Mouse (Mus musculus): Measurements from ENCODE around the gene Slc25a5. TPM values are rescaled to one million over a fixed set of nuclear protein-coding genes. Genes with fewer than 3 reads are reported as not detected.
A peak's percentile ranks its signal among the peaks of the same experiment; 100 is the strongest.

Gene Slc25a5
- total and polyA plus RNA-seq, 2 experiments: 735 to 759 TPM

DNA sequence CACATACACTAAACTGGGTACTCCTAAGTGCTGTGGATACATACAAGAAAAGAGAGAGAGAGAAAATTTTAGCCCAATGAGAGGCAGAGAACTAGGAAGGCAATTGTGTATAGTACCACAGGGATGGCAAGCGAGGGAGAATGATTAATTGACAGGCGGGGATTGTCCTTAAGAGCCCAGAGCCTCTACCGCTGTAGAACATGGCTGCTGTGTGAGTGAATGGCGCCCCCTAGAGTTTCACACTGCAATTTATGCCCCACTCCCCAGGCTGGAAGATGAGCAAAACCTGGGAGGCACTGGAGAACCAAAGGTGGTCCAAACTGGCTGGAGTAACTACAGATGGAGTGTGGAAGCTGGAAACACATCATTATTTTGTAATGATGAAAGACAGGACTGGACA lies 24.8 kb downstream of the Slc25a5 start:
- peak; percentile 61 for DNase-seq (ENCODE audit: extremely low read depth, low read depth, low spot score)
- no peak overlapping the region for H3K4me3 ChIP-seq (ENCODE audit: insufficient read depth, low read depth, low read length)
- H3K27me3 ChIP-seq (ENCODE audit: control insufficient read depth, insufficient read depth, low read length): no peaks in the 10 kb centered on the region
- H3K4me1 ChIP-seq (ENCODE audit: control insufficient read depth, insufficient read depth, low read length): peaks cover 12% of the 10 kb centered on the region
- H3K36me3 ChIP-seq (ENCODE audit: control insufficient read depth, insufficient read depth, low read length): no peaks in the 10 kb centered on the region
- TF ChIP-seq CTCF (IDR thresholded peaks at IDR 0.05; ENCODE audit: low read depth, low read length) (peak; percentile 81), POLR2A (IDR thresholded peaks at IDR 0.05; ENCODE audit: extremely low read depth, insufficient read depth, low read length) (no peak)
- H3K9ac ChIP-seq (ENCODE audit: low read depth, low read length): no peak overlapping the region
- H3K27ac ChIP-seq (replicated peaks; ENCODE audit: insufficient read depth, low read depth, low read length): no peak overlapping the region
- 5% methylated on average over 4 of the region's 4 CpGs for WGBS
- H3K79me2 ChIP-seq (ENCODE audit: control insufficient read depth, insufficient read depth, low read length): no peaks in the 10 kb centered on the region

DNA sequence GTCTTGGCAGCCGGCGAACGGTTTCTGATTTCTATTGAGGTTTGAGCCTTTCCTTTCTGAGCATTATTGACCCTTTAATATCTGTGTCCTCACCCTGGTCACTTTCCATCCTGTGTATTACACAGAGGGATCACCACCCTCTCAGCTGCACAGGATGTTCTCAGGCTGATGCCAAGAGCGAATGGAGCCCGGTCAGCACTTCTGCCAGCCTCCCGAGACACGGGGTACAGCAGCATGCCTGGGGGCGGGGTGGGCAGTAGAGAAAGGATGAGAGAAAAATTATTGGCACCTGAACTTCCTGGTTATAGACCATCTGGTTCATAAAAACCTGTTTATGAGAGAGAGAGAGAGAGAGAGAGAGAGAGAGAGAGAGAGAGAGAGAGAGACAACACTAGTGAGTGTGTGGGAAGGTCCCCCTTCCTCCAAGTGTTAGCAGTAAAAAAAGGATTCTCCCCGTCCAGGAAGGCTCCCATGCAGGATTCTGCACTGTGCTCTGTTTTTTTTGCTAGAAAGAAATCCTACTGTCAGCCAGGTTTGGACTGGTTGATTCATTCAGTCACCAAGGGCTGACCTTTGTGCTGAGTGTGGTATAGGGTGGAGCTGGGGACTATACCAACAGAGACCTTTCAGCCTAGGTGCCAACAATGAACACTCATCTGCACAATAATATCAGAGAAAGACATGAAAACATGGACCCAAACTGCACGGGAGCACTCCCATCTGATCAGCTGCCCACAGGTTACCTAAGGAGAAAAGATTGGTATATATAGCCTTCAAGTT lies 28.7 kb downstream of the Slc25a5 start:
- no peak overlapping the region for H3K9ac ChIP-seq (ENCODE audit: low read depth, low read length)
- peak; percentile 48 for DNase-seq (ENCODE audit: extremely low read depth, low read depth, low spot score)
- no peaks in the 10 kb centered on the region for H3K79me2 ChIP-seq (ENCODE audit: control insufficient read depth, insufficient read depth, low read length)
- H3K4me1 ChIP-seq (ENCODE audit: control insufficient read depth, insufficient read depth, low read length): peaks cover 18% of the 10 kb centered on the region
- 16% methylated on average over 10 of the region's 10 CpGs for WGBS
- H3K27me3 ChIP-seq (ENCODE audit: control insufficient read depth, insufficient read depth, low read length): no peaks in the 10 kb centered on the region
- H3K27ac ChIP-seq (replicated peaks; ENCODE audit: insufficient read depth, low read depth, low read length): peak overlapping the region; percentile 84
- TF ChIP-seq POLR2A (IDR thresholded peaks at IDR 0.05; ENCODE audit: extremely low read depth, insufficient read depth, low read length) (no peak), CTCF (IDR thresholded peaks at IDR 0.05; ENCODE audit: low read depth, low read length) (no peak)
- H3K4me3 ChIP-seq (ENCODE audit: insufficient read depth, low read depth, low read length): no peak overlapping the region
- H3K36me3 ChIP-seq (ENCODE audit: control insufficient read depth, insufficient read depth, low read length): no peaks in the 10 kb centered on the region

- TF ChIP-seq CTCF (IDR thresholded peaks at IDR 0.05; ENCODE audit: low read depth, low read length) (no peak), POLR2A (IDR thresholded peaks at IDR 0.05; ENCODE audit: extremely low read depth, insufficient read depth, low read length) (no peak)
- Histone ChIP-seq H3K36me3 (ENCODE audit: control insufficient read depth, insufficient read depth, low read length) (no peaks in the 10 kb centered on the region), H3K4me3 (ENCODE audit: insufficient read depth, low read depth, low read length) (no peak overlapping the region), H3K79me2 (ENCODE audit: control insufficient read depth, insufficient read depth, low read length) (no peaks in the 10 kb centered on the region), H3K27ac (replicated peaks; ENCODE audit: insufficient read depth, low read depth, low read length) (peak overlapping the region; percentile 84), H3K4me1 (ENCODE audit: control insufficient read depth, insufficient read depth, low read length) (peaks cover 21% of the 10 kb centered on the region), H3K9ac (ENCODE audit: low read depth, low read length) (no peak overlapping the region), H3K27me3 (ENCODE audit: control insufficient read depth, insufficient read depth, low read length) (no peaks in the 10 kb centered on the region)
- WGBS: 39% methylated on average over 2 of the region's 2 CpGs
- peak; percentile 85 for DNase-seq (ENCODE audit: extremely low read depth, low read depth, low spot score)
These were observed 29.6 kb downstream of the Slc25a5 start for GRCm38 (mm10) chrX:36825032-36825431.

GRCm38 (mm10) chrX:36826873-36827272 lies 31.4 kb downstream of the Slc25a5 start:
- H3K4me3 ChIP-seq (ENCODE audit: insufficient read depth, low read depth, low read length): no peak overlapping the region
- no peak overlapping the region for H3K9ac ChIP-seq (ENCODE audit: low read depth, low read length)
- no peak overlapping the region for H3K27ac ChIP-seq (replicated peaks; ENCODE audit: insufficient read depth, low read depth, low read length)
- H3K36me3 ChIP-seq (ENCODE audit: control insufficient read depth, insufficient read depth, low read length): no peaks in the 10 kb centered on the region
- TF ChIP-seq POLR2A (IDR thresholded peaks at IDR 0.05; ENCODE audit: extremely low read depth, insufficient read depth, low read length): no peak
- no peak for TF ChIP-seq CTCF (IDR thresholded peaks at IDR 0.05; ENCODE audit: low read depth, low read length)
- H3K4me1 ChIP-seq (ENCODE audit: control insufficient read depth, insufficient read depth, low read length): peaks cover 21% of the 10 kb centered on the region
- no peaks in the 10 kb centered on the region for H3K79me2 ChIP-seq (ENCODE audit: control insufficient read depth, insufficient read depth, low read length)
- 12% methylated on average over 5 of the region's 5 CpGs for WGBS
- peak; percentile 88 for DNase-seq (ENCODE audit: extremely low read depth, low read depth, low spot score)
- H3K27me3 ChIP-seq (ENCODE audit: control insufficient read depth, insufficient read depth, low read length): no peaks in the 10 kb centered on the region

GRCm38 (mm10) chrX:36830271-36830670 lies 34.8 kb downstream of the Slc25a5 start:
- Histone ChIP-seq H3K27ac (replicated peaks; ENCODE audit: insufficient read depth, low read depth, low read length) (peak overlapping the region; percentile 58), H3K79me2 (ENCODE audit: control insufficient read depth, insufficient read depth, low read length) (no peaks in the 10 kb centered on the region), H3K4me3 (ENCODE audit: insufficient read depth, low read depth, low read length) (no peak overlapping the region), H3K4me1 (ENCODE audit: control insufficient read depth, insufficient read depth, low read length) (peaks cover 8% of the 10 kb centered on the region), H3K27me3 (ENCODE audit: control insufficient read depth, insufficient read depth, low read length) (no peaks in the 10 kb centered on the region), H3K9ac (ENCODE audit: low read depth, low read length) (no peak overlapping the region), H3K36me3 (ENCODE audit: control insufficient read depth, insufficient read depth, low read length) (no peaks in the 10 kb centered on the region)
- peak; percentile 72 for DNase-seq (ENCODE audit: extremely low read depth, low read depth, low spot score)
- WGBS: 3% methylated on average over 5 of the region's 5 CpGs
- peak; percentile 25; the same call in 1 of the 2 replicates for TF ChIP-seq CTCF (IDR thresholded peaks at IDR 0.05; ENCODE audit: low read depth, low read length)
- TF ChIP-seq POLR2A (IDR thresholded peaks at IDR 0.05; ENCODE audit: extremely low read depth, insufficient read depth, low read length): no peak

GRCm38 (mm10) chrX:36831632-36832031 lies 36.2 kb downstream of the Slc25a5 start:
- no peaks in the 10 kb centered on the region for H3K79me2 ChIP-seq (ENCODE audit: control insufficient read depth, insufficient read depth, low read length)
- 86% methylated on average over 4 of the region's 4 CpGs for WGBS
- no peak overlapping the region for H3K27ac ChIP-seq (replicated peaks; ENCODE audit: insufficient read depth, low read depth, low read length)
- no peaks in the 10 kb centered on the region for H3K36me3 ChIP-seq (ENCODE audit: control insufficient read depth, insufficient read depth, low read length)
- H3K4me1 ChIP-seq (ENCODE audit: control insufficient read depth, insufficient read depth, low read length): peaks cover 3% of the 10 kb centered on the region
- TF ChIP-seq CTCF (IDR thresholded peaks at IDR 0.05; ENCODE audit: low read depth, low read length) (no peak), POLR2A (IDR thresholded peaks at IDR 0.05; ENCODE audit: extremely low read depth, insufficient read depth, low read length) (no peak)
- H3K4me3 ChIP-seq (ENCODE audit: insufficient read depth, low read depth, low read length): no peak overlapping the region
- DNase-seq (ENCODE audit: extremely low read depth, low read depth, low spot score): no peak
- no peaks in the 10 kb centered on the region for H3K27me3 ChIP-seq (ENCODE audit: control insufficient read depth, insufficient read depth, low read length)
- no peak overlapping the region for H3K9ac ChIP-seq (ENCODE audit: low read depth, low read length)

Measured in liver, adult 2 months (tissue).